Mouse (Mus musculus) kidney, postnatal 36 days (tissue): Measurements from ENCODE around the gene Nfya.

Experiments
- DNase-seq, 2 experiments: peaks; one replicate each; pipeline ENCODE4 v3.0.0; 2021 to 2022; ENCODE audit warnings: mixed read lengths in 2 of 2

The Nfya gene

GRCm38 (mm10) chr17:48340267-48340666 is 69.4 kb downstream of the Nfya start:
- no peak for DNase-seq
